Mouse (Mus musculus) embryonic facial prominence, embryonic 10.5 days (tissue): ENCODE results near the gene Ip6k1. TPM values are rescaled to one million over a fixed set of nuclear protein-coding genes. Genes with fewer than 3 reads are reported as not detected.
A peak's percentile ranks its signal among the peaks of the same experiment; 100 is the strongest.

Source experiments
- DNase-seq: peaks from one replicate; pipeline ENCODE4 v3.0.0-alpha.2; 2017; ENCODE audit warnings: low spot score
- H3K27ac ChIP-seq: fragments of 300-500 bp; sonication (generic); replicated peaks from 2 replicates; pipeline ENCODE4 v1.5.1; 2016; ENCODE audit warnings: mild to moderate bottlenecking
- H3K27me3 ChIP-seq: fragments of 300-500 bp; sonication (generic); replicated peaks from 2 replicates; pipeline ENCODE4 v1.6.1; 2016; ENCODE audit warnings: low read depth, mild to moderate bottlenecking; ENCODE audit not compliant: poor library complexity, severe bottlenecking
- H3K36me3 ChIP-seq: fragments of 300-500 bp; sonication (generic); replicated peaks from 2 replicates; pipeline ENCODE4 v1.6.1; 2016; ENCODE audit warnings: mild to moderate bottlenecking, moderate library complexity
- H3K4me1 ChIP-seq: fragments of 300-500 bp; sonication (generic); 2 replicates; pipeline ENCODE4 v1.6.1; 2016
- H3K4me3 ChIP-seq: fragments of 300-500 bp; sonication (generic); 2 replicates; pipeline ENCODE4 v1.5.1; 2016; ENCODE audit warnings: mild to moderate bottlenecking, moderate library complexity
- H3K9me3 ChIP-seq: fragments of 300-500 bp; sonication (generic); 2 replicates; pipeline ENCODE4 v1.6.1; 2016; ENCODE audit warnings: mild to moderate bottlenecking
- WGBS: fragments of 180-500 bp; shearing (Covaris S2); methylation state at CpG from one replicate; pipeline ENCODE4 v1.1.7; 2016; 5-methylcytosine and 5-hydroxymethylcytosine counted together
- polyA plus RNA-seq: library from polyadenylated mRNA; unstranded; fragments of >200 nt; fragmentation: Nextera tagmentation; extraction: Ambion mirVana; gene quantifications from 2 replicates; pipeline ENCODE4 v1.2.1, GENCODE M21; 2016

The Ip6k1 gene
- polyA plus RNA-seq, 1 experiment from 2014 or later, result 57.3 TPM

DNA sequence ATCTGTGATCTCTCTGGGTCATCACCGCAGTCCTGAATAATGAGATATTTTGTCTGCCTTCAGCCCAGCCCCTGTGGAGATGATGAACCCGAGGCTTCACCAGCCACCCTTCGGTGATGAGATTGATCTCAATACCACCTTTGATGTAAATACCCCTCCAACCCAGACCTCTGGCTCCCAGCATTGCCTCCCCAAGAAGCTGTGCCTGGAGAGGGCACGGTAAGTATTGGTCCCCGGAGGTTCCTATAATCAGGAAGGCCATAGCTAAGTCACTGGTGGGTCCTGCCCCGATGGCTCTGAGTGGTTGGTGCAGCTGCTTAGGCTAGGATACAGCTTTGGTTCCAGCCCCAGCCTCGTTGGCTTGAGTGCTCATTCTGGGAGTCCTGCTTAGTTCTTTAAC, 33.8 kb upstream of the Ip6k1 start:
- Histone ChIP-seq H3K4me3 (no peak overlapping the region), H3K27ac (no peak overlapping the region), H3K27me3 (no peaks in the 10 kb centered on the region), H3K4me1 (0 out of 2 replicates have a peak, but pooled peaks cover 3% of the 10 kb centered on the region), H3K9me3 (no peaks in the 10 kb centered on the region), H3K36me3 (peaks cover 99% of the 10 kb centered on the region)
- no peak for DNase-seq
- WGBS, result 93% methylated on average over 7 of the region's 7 CpGs

DNA sequence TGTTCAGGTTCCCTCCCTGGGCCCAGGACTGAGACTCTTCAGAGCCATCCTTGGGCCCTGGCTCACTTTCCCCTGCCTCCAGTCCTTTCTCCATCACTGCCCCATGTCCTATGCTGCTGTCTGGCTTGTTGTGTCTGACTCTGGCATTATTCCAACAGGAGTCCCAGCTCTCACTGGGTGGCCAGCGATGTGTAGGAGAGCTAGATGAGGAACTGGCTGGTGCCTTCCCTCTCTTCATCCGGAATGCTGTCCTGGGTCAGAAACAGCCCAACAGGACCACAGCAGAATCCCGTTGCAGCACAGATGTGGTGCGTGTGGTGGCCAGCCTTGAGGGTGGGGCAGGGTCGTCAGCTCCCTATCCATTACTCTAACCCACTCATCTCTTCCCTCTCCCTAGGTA, 32.0 kb upstream of the Ip6k1 start:
- Histone ChIP-seq H3K9me3 (no peaks in the 10 kb centered on the region), H3K4me1 (peaks cover 3% of the 10 kb centered on the region), H3K36me3 (peaks cover 82% of the 10 kb centered on the region), H3K27ac (no peak overlapping the region), H3K4me3 (no peak overlapping the region), H3K27me3 (no peaks in the 10 kb centered on the region)
- no peak for DNase-seq
- 91% methylated on average over 5 of the region's 5 CpGs for WGBS

DNA sequence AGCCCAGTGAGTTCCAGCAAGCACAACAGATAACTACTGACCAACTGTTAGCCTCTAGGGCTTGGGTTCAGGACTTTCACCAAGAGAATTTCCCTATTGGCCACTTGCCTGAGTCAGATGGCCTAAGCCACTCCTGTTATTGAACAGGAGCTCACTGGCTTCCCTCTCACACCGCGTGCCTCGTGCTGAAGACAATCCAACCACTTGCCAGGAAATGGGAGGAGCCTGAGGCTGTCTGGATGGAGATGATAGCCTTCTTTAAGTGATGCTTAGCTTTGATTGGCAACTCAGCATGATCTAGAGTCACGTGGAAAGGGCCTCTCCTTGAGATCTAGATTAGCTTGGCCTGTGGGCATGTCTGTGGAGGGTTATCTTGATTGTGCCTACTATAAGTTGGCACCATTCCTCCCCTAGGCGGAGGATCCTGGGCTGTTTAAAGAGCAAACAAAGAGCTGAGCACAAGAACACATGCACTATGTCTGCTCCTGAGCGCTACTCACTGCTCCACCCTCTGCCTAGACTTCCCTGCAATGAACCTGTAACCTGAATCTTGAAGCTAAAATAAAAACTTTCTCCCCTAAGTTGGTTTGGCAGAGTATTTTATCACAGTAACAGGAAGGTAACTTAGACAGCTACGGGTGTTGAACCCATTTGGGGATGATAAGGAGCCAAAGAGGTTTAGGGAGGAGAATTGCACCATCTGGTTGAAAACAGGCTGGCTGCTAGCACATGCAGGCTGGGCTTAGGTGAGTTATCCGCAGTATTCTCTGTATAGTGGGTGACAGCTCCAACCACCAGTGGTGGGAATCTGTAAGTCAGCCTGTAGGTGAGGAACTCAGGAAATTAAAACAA, 30.4 kb upstream of the Ip6k1 start:
- Histone ChIP-seq H3K9me3 (no peaks in the 10 kb centered on the region), H3K4me3 (no peak overlapping the region), H3K27ac (no peak overlapping the region; the same call in 1 of the 2 replicates), H3K27me3 (no peaks in the 10 kb centered on the region), H3K4me1 (peaks cover 9% of the 10 kb centered on the region), H3K36me3 (peaks cover 66% of the 10 kb centered on the region)
- 79% methylated on average over 8 of the region's 8 CpGs for WGBS
- no peak for DNase-seq

DNA sequence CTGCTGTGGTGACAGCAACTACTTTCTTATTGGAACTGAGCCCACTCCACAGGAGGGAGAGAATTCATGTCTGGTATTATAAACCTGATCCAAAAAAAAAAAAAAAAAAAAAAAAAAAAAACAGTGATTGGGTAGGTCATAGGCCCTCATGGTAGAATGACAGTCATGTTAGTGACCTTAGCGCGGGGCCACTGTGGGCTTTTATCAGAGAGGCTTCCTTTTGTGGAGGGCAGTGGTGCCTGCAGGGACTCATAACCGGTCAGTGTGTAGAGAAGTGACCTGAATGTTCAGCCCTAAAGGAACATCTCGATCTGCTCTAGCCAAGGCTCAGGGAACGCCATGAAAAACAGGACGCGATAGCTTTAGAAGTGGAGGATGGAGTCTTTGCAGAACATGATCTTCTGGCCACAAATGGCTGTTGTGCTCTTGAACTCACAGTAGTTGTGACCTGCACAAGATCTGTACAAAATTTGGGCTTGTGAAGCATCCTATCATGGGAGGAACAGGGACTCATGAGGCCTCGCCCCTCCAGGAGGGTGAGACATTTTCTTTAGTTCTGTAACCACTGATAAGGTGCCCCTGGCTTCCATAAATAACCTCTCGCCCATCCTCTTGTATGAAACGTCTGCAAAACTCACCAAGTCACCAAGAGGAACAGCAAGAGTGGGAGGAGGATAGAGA, 27.7 kb upstream of the Ip6k1 start:
- H3K27ac ChIP-seq, result peak overlapping the region; percentile 35
- H3K27me3 ChIP-seq, result no peaks in the 10 kb centered on the region
- H3K36me3 ChIP-seq, result peaks cover 40% of the 10 kb centered on the region
- WGBS, result 82% methylated on average over 10 of the region's 10 CpGs
- H3K9me3 ChIP-seq, result no peaks in the 10 kb centered on the region
- peaks cover 26% of the 10 kb centered on the region for H3K4me1 ChIP-seq
- H3K4me3 ChIP-seq, result no peak overlapping the region
- DNase-seq, result no peak

DNA sequence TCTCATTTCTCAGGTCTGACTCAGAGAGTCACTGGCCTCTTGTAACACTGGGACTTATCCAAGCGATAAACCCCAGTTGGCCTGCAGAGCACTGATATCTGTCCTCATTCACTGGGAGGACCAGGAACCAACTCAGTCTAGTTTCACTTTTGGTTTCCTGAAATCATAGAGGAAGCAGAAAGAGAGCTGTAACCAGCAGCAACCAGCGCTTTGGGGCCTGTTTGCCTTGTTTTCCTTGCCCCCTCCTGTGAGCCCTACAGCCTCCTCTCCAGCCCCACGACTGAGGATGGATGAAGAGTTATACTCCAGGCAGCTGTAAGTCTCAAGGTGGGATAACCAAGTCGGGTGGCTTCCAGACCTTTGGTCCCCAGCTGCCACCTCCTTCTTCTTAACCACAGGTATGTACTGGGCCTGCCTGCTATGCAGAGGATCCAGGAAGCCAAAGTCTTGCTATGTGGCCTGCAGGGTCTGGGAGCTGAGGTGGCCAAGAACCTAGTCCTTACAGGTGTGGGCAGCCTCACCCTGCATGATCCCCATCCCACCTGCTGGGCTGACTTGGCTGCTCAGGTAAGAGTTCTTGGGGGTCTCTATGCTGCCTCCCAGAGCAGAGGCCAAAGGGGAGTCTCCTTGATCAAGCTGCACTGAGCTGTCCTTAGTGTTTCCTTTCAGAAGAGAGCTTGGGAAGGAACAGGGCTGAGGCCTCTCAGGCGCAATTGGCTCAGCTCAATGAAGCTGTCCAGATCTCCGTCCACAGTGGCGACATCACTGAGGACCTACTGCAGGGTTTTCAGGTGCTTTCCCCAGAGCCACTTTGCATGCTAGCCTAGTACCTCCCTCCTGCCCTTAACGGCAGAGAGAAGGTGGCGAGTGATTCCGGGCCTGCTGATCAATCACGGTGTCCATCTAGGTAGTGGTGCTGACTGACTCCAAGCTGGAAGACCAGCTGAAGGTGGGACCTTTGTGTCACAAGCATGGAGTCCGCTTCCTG, 26.6 kb upstream of the Ip6k1 start, which contains the start of gene Uba7:
Uba7 (plus strand) TSS at position 107 of the 988 bp plus-strand sequence.
- H3K27me3 ChIP-seq, result no peaks in the 10 kb centered on the region
- DNase-seq, result no peak
- H3K36me3 ChIP-seq, result peaks cover 29% of the 10 kb centered on the region
- no peaks in the 10 kb centered on the region for H3K9me3 ChIP-seq
- peak within 1 kb of the TSS; percentile 34; the same call in 1 of the 2 replicates for H3K4me3 ChIP-seq
- H3K27ac ChIP-seq, result peak within 1 kb of the TSS; percentile 95
- peaks cover 36% of the 10 kb centered on the region for H3K4me1 ChIP-seq
- 73% methylated on average over 12 of the region's 12 CpGs for WGBS

DNA sequence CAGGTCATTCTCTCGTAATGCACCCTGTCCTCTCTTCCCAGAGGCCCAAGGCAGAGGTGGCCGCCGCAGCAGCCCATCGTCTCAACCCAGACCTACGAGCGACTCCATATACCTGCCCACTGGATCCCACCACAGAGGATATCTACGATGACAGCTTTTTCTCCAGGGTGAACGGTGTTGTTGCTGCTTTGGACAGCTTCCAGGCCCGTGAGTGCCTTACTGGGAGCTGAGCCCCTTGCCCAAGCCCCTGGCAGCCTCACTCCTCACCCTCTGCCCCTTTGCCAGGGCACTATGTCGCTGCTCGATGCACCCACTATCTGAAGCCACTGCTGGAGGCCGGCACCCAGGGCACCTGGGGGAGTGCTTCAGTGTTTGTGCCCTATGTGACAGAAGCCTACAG, 23.5 kb upstream of the Ip6k1 start:
- 93% methylated on average over 12 of the region's 12 CpGs for WGBS

DNA sequence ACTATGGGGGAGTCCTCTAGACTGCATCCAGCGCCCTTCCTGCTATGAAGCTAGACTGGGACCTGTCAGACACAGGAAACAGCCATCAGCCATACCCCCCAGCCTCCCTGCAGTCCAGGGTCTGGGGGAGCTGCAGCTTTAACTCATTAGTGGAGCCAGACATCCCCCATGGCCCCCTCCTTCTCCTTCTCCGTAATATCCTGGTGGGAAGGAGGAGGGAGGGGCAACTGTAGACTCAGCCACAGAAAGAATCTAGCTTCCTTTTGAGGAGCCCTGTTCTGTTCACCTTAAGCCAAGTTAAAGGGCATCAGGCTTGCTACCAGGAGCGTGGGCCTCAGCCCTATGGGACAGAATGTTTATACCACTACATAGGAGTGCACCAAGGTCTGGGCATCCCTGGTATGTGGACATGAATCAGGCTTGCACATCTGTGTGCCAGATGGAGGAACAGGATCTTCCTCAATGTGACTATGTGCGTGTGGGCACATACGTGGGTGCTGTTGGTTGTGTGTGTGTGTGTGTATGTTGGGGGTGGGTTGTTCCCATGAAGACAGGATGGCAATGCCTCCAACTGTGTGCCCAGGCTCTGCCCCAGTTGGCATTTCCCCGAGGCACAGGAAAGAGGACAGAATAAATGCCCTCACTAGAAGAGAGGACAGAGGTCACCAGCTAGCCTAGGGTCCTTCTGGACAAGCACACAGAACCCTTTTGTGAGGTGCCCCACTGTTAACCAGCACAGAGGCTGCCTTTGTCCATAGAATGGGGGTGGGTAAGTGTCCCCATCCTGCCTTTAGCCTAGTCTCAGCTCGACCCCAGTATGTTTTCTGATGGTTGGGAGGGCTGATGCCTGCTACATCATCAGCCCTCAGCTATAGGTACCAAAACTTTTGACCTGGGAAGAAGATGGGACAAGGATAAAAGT, 20.4 kb upstream of the Ip6k1 start:
- peak overlapping the region; percentile 95 for H3K27ac ChIP-seq
- peaks cover 12% of the 10 kb centered on the region; the same call in 1 of the 2 replicates for H3K27me3 ChIP-seq
- peaks cover 88% of the 10 kb centered on the region for H3K4me1 ChIP-seq
- peaks cover 7% of the 10 kb centered on the region; the same call in 1 of the 2 replicates for H3K36me3 ChIP-seq
- DNase-seq, result peak; percentile 91
- H3K4me3 ChIP-seq, result peak overlapping the region; percentile 81
- H3K9me3 ChIP-seq, result no peaks in the 10 kb centered on the region
- 16% methylated on average over 7 of the region's 7 CpGs for WGBS

More for the DNA sequence above, 23.5 kb upstream of the Ip6k1 start:
- Histone ChIP-seq H3K27me3 (0 out of 2 replicates have a peak, but pooled peaks cover 2% of the 10 kb centered on the region), H3K27ac (peak overlapping the region; percentile 95), H3K36me3 (no peaks in the 10 kb centered on the region; the same call in 1 of the 2 replicates), H3K4me3 (no peak overlapping the region), H3K4me1 (peaks cover 65% of the 10 kb centered on the region), H3K9me3 (no peaks in the 10 kb centered on the region)
- no peak for DNase-seq

DNA sequence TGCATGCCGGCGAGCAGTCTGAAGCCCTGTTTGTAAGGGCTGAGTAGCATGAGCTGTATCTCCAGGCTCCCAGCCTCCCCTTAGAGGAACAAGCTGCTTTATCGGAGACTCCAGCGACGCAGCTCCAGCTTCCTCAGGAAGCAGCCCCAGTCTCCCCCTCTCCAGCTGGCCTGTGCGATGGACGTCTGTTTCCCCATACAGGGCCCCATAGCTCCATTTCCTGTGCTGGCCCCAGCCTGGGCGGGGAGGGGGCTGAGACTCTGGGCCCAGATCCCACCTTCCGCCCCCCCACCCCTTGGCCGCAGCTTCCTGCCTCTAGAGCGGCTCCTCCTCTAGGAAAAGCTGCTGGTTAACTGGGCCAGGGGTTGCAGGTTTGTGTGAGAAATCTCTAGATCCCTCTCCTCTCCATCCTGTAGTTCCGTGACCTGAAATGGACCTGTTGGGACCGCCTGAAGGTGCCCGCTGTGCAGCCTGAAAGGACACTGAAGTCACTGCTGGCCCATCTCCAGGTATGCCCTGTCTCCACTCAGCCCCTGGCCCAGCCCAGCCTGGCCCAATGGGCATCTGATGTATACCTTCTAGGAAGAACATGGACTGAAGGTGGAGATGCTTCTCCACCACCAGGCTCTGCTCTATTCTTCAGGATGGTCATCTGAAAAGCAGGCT, 19.5 kb upstream of the Ip6k1 start, which contains the start of gene Gm20661:
Gm20661 (plus strand) TSS at position 378 of the 666 bp plus-strand sequence.
- H3K27ac ChIP-seq, result peak within 1 kb of the TSS; percentile 95
- peak within 1 kb of the TSS; percentile 81 for H3K4me3 ChIP-seq
- DNase-seq, result peak; percentile 92
- H3K9me3 ChIP-seq, result no peaks in the 10 kb centered on the region
- H3K4me1 ChIP-seq, result peaks cover 92% of the 10 kb centered on the region
- peaks cover 7% of the 10 kb centered on the region; the same call in 1 of the 2 replicates for H3K36me3 ChIP-seq
- H3K27me3 ChIP-seq, result peaks cover 12% of the 10 kb centered on the region; the same call in 1 of the 2 replicates
- WGBS, result 32% methylated on average over 14 of the region's 14 CpGs

DNA sequence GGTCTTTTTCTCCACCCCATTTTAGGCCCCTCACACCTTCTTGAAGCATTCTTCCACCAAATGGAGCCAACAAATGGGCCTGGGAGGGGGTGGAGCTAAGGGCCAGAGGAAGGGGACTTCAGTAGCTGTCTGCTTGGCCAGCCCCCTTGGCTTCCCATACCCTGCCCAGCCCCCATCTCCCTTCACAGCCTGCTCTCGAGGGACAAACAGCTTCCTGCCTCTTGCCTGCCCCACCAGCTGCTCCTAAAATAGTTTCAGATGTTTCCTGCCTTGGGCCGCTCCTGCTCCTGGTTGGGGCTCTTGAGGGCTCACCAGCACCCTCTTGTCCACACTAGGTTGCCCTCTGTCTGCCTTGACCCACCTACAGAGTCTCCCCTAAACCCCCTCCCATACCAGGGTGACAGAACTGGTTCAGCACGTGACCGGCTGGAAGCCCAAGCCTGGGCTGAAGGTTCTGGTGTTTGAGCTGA, 18.8 kb upstream of the Ip6k1 start:
- Histone ChIP-seq H3K9me3 (no peaks in the 10 kb centered on the region), H3K4me3 (peak overlapping the region; percentile 81), H3K4me1 (peaks cover 94% of the 10 kb centered on the region), H3K27ac (peak overlapping the region; percentile 95), H3K36me3 (peaks cover 7% of the 10 kb centered on the region; the same call in 1 of the 2 replicates), H3K27me3 (peaks cover 12% of the 10 kb centered on the region; the same call in 1 of the 2 replicates)
- peak; percentile 94 for DNase-seq
- 16% methylated on average over 4 of the region's 4 CpGs for WGBS

DNA sequence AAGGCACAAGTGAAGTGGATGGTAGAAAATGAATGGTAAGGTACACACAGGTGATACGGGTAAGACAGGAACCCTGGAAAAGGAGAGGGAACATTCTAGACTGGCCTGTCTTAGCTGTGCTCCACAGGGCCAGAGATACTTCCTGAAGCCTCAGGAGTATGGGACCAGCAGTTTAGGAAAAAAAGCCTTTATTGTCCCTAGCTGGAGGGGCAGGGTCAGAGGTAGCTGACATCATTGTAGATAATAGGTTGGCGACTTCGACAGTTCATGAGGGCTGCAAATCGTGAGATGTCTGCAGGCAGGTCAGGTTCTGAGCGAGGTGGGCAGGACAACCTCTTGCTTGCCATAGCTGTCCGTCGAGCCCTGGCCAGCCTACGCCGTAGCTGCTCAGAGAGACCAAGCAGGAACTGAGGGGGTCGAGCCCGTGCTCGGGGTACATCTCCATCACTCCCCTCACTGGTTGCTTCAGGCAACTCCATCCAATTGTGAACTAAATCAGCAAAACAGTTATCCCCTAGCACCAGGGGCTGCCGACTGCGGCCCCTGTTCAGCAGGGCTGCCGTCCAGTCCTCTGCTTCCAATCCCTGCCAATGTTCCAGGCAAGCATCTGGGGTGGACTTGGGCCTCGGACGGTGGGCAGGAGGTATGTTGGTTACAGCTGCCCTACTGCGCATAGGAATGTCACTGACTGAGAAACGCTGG, 18.1 kb upstream of the Ip6k1 start:
- Histone ChIP-seq H3K27me3 (peaks cover 12% of the 10 kb centered on the region; the same call in 1 of the 2 replicates), H3K36me3 (peaks cover 7% of the 10 kb centered on the region; the same call in 1 of the 2 replicates), H3K27ac (peak overlapping the region; percentile 95), H3K4me1 (peaks cover 89% of the 10 kb centered on the region), H3K4me3 (peak overlapping the region; percentile 81), H3K9me3 (no peaks in the 10 kb centered on the region)
- WGBS, result 38% methylated on average over 19 of the region's 19 CpGs
- DNase-seq, result peak; percentile 42
